Mouse (Mus musculus) bone marrow, adult 2 months (tissue): ENCODE results near the gene Slfn5.
"Not testable (repeated sequence)": the region's sequence is repeated elsewhere in the genome, so short reads cannot be mapped to it uniquely, and the experiment has no call there.

ENCODE experiments used
- CTCF ChIP-seq: fragments of 200-500 bp; IDR thresholded peaks from 2 replicates; pipeline ENCODE4 v1.5.1; 2011; ENCODE audit warnings: low read length, control low read depth; ENCODE audit not compliant: control insufficient read depth, insufficient read depth
- POLR2A ChIP-seq: fragments of 200-500 bp; IDR thresholded peaks from 2 replicates; pipeline ENCODE4 v1.6.1; 2011; ENCODE audit warnings: low read depth, mild to moderate bottlenecking, control low read depth, low read length, borderline replicate concordance; ENCODE audit not compliant: control insufficient read depth

DNA sequence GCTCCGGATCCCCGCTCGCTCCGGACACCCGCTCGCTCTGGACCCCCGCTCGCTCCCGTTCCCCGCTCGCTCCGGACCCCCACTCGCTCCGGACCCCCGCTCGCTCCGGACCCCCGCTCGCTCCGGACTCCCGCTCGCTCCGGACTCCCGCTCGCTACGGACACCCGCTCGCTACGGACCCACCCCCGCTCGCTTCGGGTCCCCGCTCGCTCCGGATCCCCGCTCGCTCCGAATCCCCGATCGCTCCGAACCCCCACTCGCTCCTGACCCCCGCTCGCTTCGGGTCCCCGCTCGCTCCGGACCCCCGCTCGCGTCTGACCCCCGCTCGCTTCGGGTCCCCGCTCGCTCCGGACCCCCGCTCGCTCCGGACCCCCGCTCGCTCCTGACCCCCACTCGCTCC is 20.0 kb upstream of the Slfn5 start:
- TF ChIP-seq POLR2A, CTCF: not testable (repeated sequence)
